Mouse (Mus musculus): ENCODE results near the gene Pogk. TPM values are rescaled to one million over a fixed set of nuclear protein-coding genes. Genes with fewer than 3 reads are reported as not detected.

Pogk gene
- polyA plus RNA-seq, 1 experiment: 26.2 TPM

GRCm38 (mm10) chr1:166342060-166342459 lies 67.6 kb downstream of the Pogk start:
- Histone ChIP-seq H3K4me3 (ENCODE audit: insufficient read depth, low read length) (no peak overlapping the region), H3K27ac (ENCODE audit: insufficient read depth, low read length) (no peak overlapping the region), H3K4me1 (ENCODE audit: control insufficient read depth, insufficient read depth, low read length) (no peaks in the 10 kb centered on the region)
- TF ChIP-seq CTCF (IDR thresholded peaks at IDR 0.05; ENCODE audit: extremely low read depth, insufficient read depth, low read length): no peak
- no peak for TF ChIP-seq POLR2A (IDR thresholded peaks at IDR 0.05; ENCODE audit: extremely low read depth, insufficient read depth, low read length)

GRCm38 (mm10) chr1:166339110-166339509 lies 70.6 kb downstream of the Pogk start:
- Histone ChIP-seq H3K4me3 (ENCODE audit: insufficient read depth, low read length) (no peak overlapping the region), H3K4me1 (ENCODE audit: control insufficient read depth, insufficient read depth, low read length) (no peaks in the 10 kb centered on the region), H3K27ac (ENCODE audit: insufficient read depth, low read length) (no peak overlapping the region)
- TF ChIP-seq CTCF (IDR thresholded peaks at IDR 0.05; ENCODE audit: extremely low read depth, insufficient read depth, low read length) (no peak), POLR2A (IDR thresholded peaks at IDR 0.05; ENCODE audit: extremely low read depth, insufficient read depth, low read length) (no peak)

Other genes starting within 250 kb of the Pogk start
- 0.06 TPM in 1 of 2 replicates, not detected in the other for gene Mael, start 171.1 kb downstream of the Pogk start, polyA plus RNA-seq (2012; rRNA removed)
- 27.8 and 28.9 TPM in 2 replicates for gene Ildr2, start 155.7 kb downstream of the Pogk start, polyA plus RNA-seq (2012; rRNA removed)
- gene Tada1, start 30.8 kb downstream of the Pogk start, polyA plus RNA-seq (2012; rRNA removed): 42.5 and 43.2 TPM in 2 replicates
- gene Gm4846, start 87.7 kb upstream of the Pogk start, polyA plus RNA-seq (2012; rRNA removed): not detected in 2 replicates
- gene Gm4847, start 237.8 kb upstream of the Pogk start, polyA plus RNA-seq (2012; rRNA removed): 0.04 TPM in 2 replicates